Mouse (Mus musculus) mature B cell (primary cell): ENCODE data around the gene Slc15a2.

ENCODE experiments used
- in situ Hi-C: fragments of 300-500 bp; cut with MboI; formaldehyde crosslinking; loops from 2 replicates; pipeline ENCODE4 v1.14.3; 2019

The Slc15a2 gene

DNA sequence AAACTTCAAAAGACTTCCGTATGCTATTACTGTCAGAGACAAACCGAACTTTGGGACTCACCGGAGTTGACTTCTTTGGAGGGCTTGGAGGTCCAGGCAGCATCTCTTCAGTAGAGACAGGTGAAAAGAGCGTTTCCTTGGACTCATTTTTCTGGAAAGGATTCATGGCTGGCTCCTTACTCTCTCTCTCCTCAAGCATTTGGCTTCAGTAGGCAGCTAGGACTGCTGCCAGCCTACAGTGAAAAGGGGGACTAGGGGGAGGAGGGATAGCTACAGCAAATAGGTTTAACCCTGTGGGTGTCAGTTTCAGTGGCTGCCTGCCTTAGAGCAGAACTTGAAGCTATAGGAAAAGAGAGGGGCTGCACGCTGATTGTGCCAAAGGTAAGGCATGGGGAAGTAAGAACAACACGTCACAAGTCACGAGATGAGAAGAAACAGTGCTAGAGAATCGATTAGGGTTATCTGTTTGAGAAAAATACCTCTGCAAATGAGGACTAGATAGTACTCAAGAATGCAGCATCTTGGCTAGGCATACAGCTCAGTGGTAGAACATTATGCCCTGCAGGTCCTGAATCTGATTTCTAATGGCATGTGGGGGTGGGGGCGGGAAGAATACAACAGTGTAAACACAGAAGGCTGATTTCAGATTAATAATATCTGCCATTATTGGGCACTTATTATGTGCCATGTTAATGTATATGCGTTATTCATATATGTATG is at the start of gene Slc15a2:
Slc15a2 (minus strand) TSS at position 369 of the 720 bp plus-strand sequence.
- in situ Hi-C loops: no loop called here

- in situ Hi-C loops: no loop called here
Measured at GRCm38 (mm10) chr16:36828820-36829219, 44.1 kb upstream of the Slc15a2 start.

DNA sequence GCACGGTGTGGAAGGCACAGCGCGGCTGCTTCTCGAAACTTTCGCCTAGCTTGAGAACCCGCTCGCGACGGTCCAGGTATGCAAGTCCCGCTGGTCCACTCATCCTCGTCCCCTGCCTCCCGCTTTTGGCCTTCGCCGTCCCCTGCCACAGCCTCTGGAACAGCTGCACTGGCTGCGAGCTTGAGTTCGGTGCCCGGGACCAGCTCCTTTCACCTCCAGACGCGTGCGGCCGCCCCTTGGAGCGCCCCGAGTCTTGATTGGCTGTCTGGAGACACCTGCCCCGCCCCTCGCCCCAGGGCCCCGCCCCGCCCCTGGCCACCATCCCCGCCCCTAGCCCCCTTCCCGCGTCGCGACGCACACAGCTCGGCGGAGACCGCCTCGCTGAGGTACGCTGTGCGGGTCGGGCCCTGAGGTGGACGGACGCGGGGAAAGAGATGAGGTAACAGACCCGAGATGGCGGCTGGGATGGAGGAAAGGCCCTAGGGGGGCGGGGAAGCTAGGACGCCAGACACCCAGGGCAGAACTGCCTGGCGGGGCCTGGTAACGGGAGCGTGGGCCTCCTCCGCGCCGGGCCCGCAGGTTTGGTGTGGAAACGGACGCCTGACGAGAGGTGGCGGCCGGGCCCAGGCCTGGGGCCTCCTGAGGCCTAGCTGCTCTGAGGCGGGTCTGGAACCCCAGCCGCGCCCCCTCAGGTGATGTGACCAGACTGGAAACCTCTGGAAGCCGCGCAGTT is 43.5 kb upstream of the Slc15a2 start, which contains the start of gene Iqcb1:
Iqcb1 (plus strand) TSS at position 332 of the 733 bp plus-strand sequence.
- in situ Hi-C loops: no loop called here

GRCm38 (mm10) chr16:36827611-36828053 is 42.9 kb upstream of the Slc15a2 start:
- in situ Hi-C loops: no loop called here

DNA sequence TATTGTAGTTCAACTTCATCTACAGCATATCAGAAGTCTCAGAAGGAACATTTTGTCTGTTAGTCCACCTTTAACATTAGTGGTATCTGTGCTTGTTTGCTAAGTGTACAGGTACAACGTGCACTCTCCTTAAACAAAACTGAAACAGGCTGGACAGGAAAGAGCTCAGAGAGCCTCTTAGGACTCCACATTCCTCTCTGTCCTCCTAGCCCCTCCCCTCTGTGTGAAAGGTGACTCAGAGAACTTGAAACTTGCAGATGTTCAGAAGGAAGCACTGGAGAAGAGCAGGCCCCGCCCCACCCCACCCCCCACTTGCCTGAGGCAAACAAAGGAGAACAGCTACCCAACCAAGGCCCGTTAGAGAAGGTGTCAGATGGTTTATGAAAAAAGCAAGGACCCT is 36.7 kb upstream of the Slc15a2 start:
- in situ Hi-C loops: no loop called here

DNA sequence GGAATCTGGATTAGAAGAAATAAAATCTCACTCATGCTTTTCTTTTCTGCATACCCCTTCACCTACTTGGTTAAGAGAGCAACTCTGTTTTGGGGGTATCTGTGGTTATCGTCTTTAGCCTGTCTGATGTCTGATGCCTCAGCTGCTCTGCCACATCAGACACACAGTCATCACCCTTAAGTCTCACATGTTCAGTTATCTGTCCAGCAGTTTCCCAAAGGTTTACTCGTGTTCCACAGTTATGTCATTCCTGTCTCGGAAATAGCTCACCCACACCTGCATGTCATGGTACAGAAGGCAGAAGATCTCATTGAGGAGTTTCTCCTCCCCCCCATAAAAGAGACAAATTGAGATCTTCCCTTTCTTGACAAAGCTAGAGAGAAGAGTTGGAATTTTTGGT is 36.0 kb upstream of the Slc15a2 start:
- in situ Hi-C loops: no loop called here

- in situ Hi-C loops: no loop called here
Measured at GRCm38 (mm10) chr16:36820016-36820415, 35.3 kb upstream of the Slc15a2 start.

- in situ Hi-C loops: loop anchor here (10.0 kb wide), 2 partner anchors 93 to 343 kb away; no protein-coding TSS in a partner anchor
Measured at GRCm38 (mm10) chr16:36817321-36817926, 32.7 kb upstream of the Slc15a2 start.

GRCm38 (mm10) chr16:36816916-36817315 is 32.2 kb upstream of the Slc15a2 start:
- in situ Hi-C loops: loop anchor here (10.0 kb wide), 2 partner anchors 92 to 342 kb away; no protein-coding TSS in a partner anchor

DNA sequence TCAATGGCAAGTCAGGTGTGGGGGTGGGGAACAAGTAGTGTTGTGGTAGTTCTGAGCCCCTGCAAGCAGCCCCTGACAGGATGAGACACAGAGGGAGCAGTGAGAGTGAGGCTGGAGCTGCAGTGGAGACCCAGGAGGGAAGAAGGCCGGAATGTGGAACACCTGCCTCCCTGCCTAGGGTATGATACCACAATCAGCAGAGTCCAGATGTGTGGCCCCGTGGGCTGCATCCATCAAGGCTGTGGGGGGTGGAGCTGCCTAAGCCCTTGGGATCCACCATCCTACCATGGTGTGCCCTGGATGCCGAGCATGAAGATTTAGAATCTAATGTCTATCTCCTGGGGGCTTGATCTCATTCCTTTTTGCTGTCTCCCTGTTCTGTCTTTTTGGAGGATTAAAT is 28.9 kb upstream of the Slc15a2 start:
- in situ Hi-C loops: loop anchor here (10.0 kb wide), 2 partner anchors 89 to 339 kb away; no protein-coding TSS in a partner anchor

DNA sequence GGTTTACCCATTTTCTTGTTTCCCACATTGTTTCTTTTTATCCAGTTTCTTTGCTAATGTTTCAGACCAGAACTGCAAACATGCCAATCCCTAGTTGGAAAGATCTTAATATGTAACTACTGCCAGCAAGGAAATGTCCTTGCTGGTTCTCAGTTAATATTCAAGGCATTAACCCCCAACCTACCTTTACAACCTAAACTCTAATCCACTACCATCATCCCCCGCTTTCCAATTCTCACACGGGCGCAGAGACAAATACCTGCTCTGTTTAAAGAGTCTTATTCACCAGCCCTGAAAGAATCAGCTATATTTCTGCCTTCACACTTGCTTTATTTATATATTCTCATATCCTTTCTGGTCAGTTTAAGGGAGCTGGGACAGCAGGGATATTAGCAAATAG is 23.9 kb upstream of the Slc15a2 start:
- in situ Hi-C loops: no loop called here

DNA sequence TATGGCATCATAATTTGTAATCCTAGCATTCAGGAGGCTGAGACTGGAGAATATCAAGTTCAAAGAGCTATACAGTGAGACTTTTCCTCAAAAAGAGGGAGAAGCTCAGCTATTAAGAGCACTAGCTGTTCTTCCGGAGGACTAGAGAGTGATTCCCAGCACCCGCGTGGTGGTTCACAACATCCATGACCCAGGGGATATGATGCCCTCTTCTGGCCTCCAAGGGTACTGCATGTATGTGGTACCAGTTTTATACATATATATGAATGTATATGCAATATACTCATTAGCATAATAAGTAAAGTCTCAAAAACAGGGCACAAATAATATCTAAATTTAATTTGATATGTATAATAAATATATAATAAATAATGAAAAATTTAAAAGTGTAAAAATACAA is 17.6 kb upstream of the Slc15a2 start:
- in situ Hi-C loops: no loop called here

DNA sequence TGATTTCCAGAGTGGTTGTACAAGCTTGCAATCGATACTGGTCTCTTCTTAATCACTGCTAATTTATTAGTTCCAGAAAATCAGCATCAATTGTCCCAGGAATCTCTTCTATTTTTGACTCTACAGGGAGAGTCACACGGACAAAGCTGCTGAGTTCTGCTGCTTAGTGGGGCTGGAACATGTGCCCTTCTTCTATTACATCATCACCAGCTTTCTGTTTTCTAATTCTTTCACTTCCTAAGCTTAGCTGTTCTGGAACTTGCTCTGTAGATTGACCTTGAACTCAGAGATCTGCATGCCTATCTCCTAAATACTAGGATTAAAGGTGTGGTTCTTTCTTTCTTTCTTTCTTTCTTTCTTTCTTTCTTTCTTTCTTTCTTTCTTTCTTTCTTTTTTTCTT is 13.6 kb upstream of the Slc15a2 start:
- in situ Hi-C loops: no loop called here

DNA sequence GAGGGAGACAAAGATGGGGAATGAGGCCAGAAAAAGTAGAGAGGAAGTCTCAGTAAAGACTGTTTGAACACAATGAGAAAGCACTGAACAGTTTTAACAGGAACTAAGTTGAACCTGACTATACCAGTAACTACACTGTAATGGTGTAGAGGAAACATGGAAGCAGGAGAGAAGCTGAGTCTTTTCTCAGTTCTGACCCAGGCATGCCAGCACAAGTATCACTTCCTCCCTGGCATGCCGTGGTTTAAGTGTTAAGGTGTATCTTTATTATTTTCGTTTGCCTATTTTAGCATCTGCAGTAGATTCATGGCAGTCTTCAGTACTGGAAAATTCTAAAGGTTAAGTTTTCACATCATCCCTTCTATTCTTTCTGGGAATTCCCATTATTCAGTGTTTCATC is 10.2 kb upstream of the Slc15a2 start:
- in situ Hi-C loops: no loop called here

- in situ Hi-C loops: no loop called here
Measured at GRCm38 (mm10) chr16:36790166-36790565, 5.4 kb upstream of the Slc15a2 start.

GRCm38 (mm10) chr16:36786466-36786865 is 1.7 kb upstream of the Slc15a2 start:
- in situ Hi-C loops: no loop called here

- in situ Hi-C loops: no loop called here
Measured at GRCm38 (mm10) chr16:36784146-36784545, 616 bp downstream of the Slc15a2 start.

DNA sequence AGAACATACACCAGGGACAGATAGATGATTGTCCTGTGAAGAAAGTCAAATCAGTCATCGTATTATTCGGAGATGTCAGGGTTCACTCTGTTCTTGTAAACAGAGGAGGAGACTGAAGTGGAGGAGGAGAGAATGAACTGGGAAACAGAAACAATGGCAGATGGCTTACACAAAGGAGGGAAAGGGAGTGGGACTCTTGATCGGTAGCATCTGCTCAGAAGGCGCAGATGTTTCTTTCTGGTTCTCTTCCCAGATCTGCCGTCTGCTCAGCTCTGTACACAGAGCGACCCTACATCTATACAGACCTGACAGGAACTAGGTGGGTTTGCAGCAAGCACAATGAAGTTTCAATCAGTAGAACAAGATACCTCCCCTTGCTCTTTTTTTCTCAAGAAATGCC is 9.1 kb downstream of the Slc15a2 start:
- in situ Hi-C loops: no loop called here

DNA sequence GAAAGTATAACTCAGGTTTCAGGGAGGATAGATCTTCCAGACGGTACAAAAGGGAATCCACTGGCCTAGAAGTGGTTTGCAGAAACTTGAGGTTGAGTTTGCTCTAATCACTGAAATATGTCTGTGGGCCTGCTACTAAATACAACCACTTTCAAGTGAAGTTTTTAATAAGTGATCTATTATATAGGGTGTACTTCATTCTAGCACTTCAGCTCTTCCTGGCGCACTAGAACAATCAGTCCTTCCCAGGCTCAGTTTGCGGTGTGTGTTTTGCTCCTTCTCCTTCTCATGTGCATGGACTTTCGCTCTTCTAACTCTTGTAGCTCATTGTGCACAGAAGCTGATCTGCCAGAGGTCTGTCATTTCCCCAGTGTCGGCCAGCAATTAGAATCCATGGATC is 11.8 kb downstream of the Slc15a2 start:
- in situ Hi-C loops: no loop called here

- in situ Hi-C loops: no loop called here
Measured at GRCm38 (mm10) chr16:36771703-36772102, 13.1 kb downstream of the Slc15a2 start.

- in situ Hi-C loops: no loop called here
Measured at GRCm38 (mm10) chr16:36771244-36771643, 13.5 kb downstream of the Slc15a2 start.

DNA sequence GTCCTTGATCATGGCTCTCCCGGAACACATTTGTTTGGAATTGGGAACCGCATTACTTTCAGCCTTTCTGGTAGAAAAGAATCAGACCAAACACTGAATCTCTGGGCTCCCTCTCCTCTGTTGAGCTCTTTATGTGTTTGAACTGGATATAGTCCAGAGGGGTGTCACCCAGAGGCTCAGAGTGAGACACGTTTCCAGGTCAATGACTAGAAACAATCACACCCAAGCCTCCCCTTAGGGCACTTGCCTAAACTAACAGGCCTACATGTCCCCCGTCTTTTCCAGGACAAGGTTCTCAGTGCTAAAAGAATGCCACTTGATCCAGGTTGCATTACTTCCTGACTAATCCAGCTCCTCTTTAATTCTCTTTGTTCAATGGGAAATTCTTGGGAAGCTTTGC is 13.9 kb downstream of the Slc15a2 start:
- in situ Hi-C loops: no loop called here
